Mouse (Mus musculus): ENCODE results near the gene Gatad1. TPM values are rescaled to one million over a fixed set of nuclear protein-coding genes. Genes with fewer than 3 reads are reported as not detected.
"Not testable (repeated sequence)": the region's sequence is repeated elsewhere in the genome, so short reads cannot be mapped to it uniquely, and the experiment has no call there.

Gene Gatad1
- polyA plus RNA-seq, 1 experiment from 2014 or later, result 85.8 TPM

DNA sequence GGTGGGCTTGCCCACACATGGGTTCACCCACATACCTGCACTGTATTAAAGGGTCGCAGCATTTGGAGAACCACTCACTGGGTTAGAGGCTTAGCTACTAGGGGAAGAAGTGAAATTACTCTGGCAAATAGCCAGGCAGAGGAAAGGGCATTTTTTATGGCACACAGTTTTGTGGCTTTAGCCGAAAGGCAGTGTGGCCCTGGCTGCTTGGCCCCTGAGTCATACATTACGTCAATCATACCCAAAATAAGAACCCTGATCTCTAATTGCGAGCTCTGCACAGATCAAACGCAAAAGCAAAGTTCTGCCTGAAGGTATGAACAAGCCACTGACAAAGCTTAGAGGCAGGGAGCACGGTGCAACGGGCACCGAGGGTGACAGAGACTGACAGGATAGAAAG, 31.3 kb upstream of the Gatad1 start:
- WGBS, result 74% methylated on average over 8 of the region's 8 CpGs
- 0 out of 2 replicates have a peak, but pooled peaks have one; percentile 23 for ATAC-seq (replicated peaks; ENCODE audit: low FRiP score, low read depth)

DNA sequence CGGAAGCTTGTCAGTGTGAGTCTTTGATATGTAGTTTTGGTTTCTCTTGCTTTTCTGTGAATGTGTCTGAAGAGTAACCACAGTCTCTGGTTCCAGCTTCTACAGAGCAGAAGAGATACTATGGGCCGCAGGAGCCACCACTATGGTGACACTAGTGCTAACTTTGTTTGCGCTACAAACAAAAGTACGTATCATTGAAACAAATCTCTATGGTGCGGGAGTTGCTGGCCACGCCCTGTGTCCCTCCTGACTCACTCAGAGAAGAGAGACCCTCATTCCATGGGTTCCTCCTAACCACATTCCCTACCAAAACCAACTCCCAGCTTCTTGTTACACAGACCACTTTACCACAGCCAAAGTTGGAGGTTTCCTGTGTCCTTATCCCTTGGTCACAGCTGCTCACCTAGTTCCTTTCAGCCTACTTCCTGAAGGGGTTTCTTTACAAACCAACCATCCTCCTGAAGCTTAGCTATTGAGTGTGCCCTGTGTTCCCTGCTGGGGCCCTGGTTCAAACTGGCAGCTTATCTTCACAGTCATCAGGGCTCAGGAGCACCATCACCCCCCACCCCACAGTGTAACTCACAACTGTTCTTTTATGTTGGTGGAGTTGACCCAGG, 13.1 kb upstream of the Gatad1 start:
- Histone ChIP-seq H3K4me1 (replicated peaks; ENCODE audit: insufficient read depth, low read length) (no peaks in the 10 kb centered on the region), H3K36me3 (ENCODE audit: insufficient read depth, low read length) (no peaks in the 10 kb centered on the region), H3K27me3 (ENCODE audit: insufficient read depth, low read length) (no peaks in the 10 kb centered on the region), H3K9ac (ENCODE audit: low read depth, low read length) (no peak overlapping the region), H3K4me2 (ENCODE audit: low read length) (no peak overlapping the region), H3K9me3 (replicated peaks; ENCODE audit: low read length) (no peaks in the 10 kb centered on the region), H3K4me3 (replicated peaks; ENCODE audit: low read depth, low read length) (no peak overlapping the region), H3K27ac (no peak overlapping the region)
- 88% methylated on average over 6 of the region's 6 CpGs for WGBS
- no peak for TF ChIP-seq CTCF (IDR thresholded peaks at IDR 0.05; ENCODE audit: low read depth)
- no peak for ATAC-seq (replicated peaks; ENCODE audit: low FRiP score, low read depth)
- DNase-seq (ENCODE audit: low spot score), result no peak

More for the DNA sequence above, 31.3 kb upstream of the Gatad1 start:
- TF ChIP-seq CTCF (IDR thresholded peaks at IDR 0.05; ENCODE audit: low read depth), result no peak
- Histone ChIP-seq H3K9ac (ENCODE audit: low read depth, low read length) (no peak overlapping the region), H3K27ac (no peak overlapping the region), H3K4me3 (replicated peaks; ENCODE audit: low read depth, low read length) (no peak overlapping the region), H3K27me3 (ENCODE audit: insufficient read depth, low read length) (no peaks in the 10 kb centered on the region), H3K4me1 (replicated peaks; ENCODE audit: insufficient read depth, low read length) (no peaks in the 10 kb centered on the region), H3K4me2 (ENCODE audit: low read length) (no peak overlapping the region), H3K36me3 (ENCODE audit: insufficient read depth, low read length) (peaks cover 22% of the 10 kb centered on the region), H3K9me3 (replicated peaks; ENCODE audit: low read length) (no peaks in the 10 kb centered on the region)
- no peak for DNase-seq (ENCODE audit: low spot score)

DNA sequence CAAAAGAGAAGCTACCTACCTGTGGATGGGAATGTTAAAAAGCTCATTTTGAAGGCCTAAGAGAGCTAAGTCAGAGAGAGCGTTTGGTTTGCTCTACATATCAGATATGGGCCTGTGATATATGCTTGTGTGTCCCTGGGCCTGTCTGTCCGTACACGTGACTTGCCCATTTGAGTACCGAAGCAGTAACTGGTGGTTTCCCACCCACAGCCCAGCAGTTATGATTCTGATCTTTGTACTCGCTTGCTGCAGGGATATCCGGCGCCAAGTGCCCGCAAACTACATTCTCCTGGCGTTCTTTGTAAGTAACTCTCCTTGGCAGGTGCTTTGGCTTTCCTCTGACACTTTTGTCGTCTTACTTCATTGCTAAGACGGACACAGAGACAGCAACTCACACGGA, 9.6 kb upstream of the Gatad1 start:
- no peak for DNase-seq (ENCODE audit: low spot score)
- Histone ChIP-seq H3K4me1 (replicated peaks; ENCODE audit: insufficient read depth, low read length) (no peaks in the 10 kb centered on the region), H3K4me3 (replicated peaks; ENCODE audit: low read depth, low read length) (no peak overlapping the region), H3K27ac (no peak overlapping the region), H3K4me2 (ENCODE audit: low read length) (no peak overlapping the region), H3K9ac (ENCODE audit: low read depth, low read length) (no peak overlapping the region), H3K9me3 (replicated peaks; ENCODE audit: low read length) (no peaks in the 10 kb centered on the region), H3K27me3 (ENCODE audit: insufficient read depth, low read length) (no peaks in the 10 kb centered on the region), H3K36me3 (ENCODE audit: insufficient read depth, low read length) (no peaks in the 10 kb centered on the region)
- 87% methylated on average over 12 of the region's 12 CpGs for WGBS
- ATAC-seq (replicated peaks; ENCODE audit: low FRiP score, low read depth), result no peak
- no peak for TF ChIP-seq CTCF (IDR thresholded peaks at IDR 0.05; ENCODE audit: low read depth)

DNA sequence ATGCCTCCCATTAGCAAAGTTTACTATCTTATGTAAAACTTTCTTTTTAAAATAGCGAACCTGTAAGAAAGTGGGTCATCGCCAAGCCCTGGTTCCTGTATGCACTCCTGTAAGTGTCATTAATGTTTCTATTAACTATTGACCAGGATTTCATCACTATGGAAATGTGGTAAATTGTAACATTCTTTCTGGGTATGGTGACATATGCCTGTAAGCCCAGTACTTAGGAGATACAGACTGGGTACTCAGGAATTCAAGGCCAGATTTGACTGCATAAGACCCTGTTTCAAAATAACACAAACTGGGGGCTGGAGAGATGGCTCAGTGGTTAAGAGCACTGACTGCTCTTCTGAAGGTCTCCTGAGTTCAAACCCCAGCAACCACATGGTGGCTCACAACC, 8.2 kb upstream of the Gatad1 start:
- Histone ChIP-seq H3K9ac (ENCODE audit: low read depth, low read length) (no peak overlapping the region), H3K27me3 (ENCODE audit: insufficient read depth, low read length) (no peaks in the 10 kb centered on the region), H3K4me3 (replicated peaks; ENCODE audit: low read depth, low read length) (no peak overlapping the region), H3K36me3 (ENCODE audit: insufficient read depth, low read length) (no peaks in the 10 kb centered on the region), H3K4me2 (ENCODE audit: low read length) (no peak overlapping the region), H3K9me3 (replicated peaks; ENCODE audit: low read length) (no peaks in the 10 kb centered on the region), H3K4me1 (replicated peaks; ENCODE audit: insufficient read depth, low read length) (no peaks in the 10 kb centered on the region), H3K27ac (no peak overlapping the region)
- DNase-seq (ENCODE audit: low spot score) (no peak), ATAC-seq (replicated peaks; ENCODE audit: low FRiP score, low read depth) (no peak)
- WGBS, result 89% methylated on average over 2 of the region's 2 CpGs
- TF ChIP-seq CTCF (IDR thresholded peaks at IDR 0.05; ENCODE audit: low read depth), result no peak

DNA sequence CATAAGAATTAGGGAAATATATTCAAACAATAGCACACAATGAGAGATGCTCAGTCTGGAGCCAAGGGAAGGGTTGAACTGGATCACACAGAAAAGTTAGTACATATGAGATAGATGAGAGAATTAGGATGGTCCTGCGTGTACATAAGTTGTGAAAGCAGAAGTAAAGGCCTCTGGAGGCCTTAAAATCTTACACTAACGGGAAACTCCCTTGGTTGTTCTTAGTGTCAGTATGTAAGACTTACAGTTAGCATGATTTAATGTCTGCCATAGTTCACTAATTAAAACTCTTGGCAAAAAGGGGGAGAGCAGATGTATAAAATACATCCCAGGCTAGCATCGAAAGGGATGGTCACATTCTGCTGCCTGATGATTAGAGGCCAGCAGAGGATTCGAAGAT, 3.2 kb downstream of the Gatad1 start:
- Histone ChIP-seq H3K9ac (ENCODE audit: low read depth, low read length) (no peak overlapping the region), H3K27me3 (ENCODE audit: insufficient read depth, low read length) (no peaks in the 10 kb centered on the region), H3K36me3 (ENCODE audit: insufficient read depth, low read length) (no peaks in the 10 kb centered on the region), H3K27ac (no peak overlapping the region), H3K4me1 (replicated peaks; ENCODE audit: insufficient read depth, low read length) (no peaks in the 10 kb centered on the region), H3K4me2 (ENCODE audit: low read length) (no peak overlapping the region), H3K4me3 (replicated peaks; ENCODE audit: low read depth, low read length) (no peak overlapping the region), H3K9me3 (replicated peaks; ENCODE audit: low read length) (no peaks in the 10 kb centered on the region)
- TF ChIP-seq CTCF (IDR thresholded peaks at IDR 0.05; ENCODE audit: low read depth), result no peak
- ATAC-seq (replicated peaks; ENCODE audit: low FRiP score, low read depth) (no peak), DNase-seq (ENCODE audit: low spot score) (no peak)
- 81% methylated on average over 4 of the region's 4 CpGs for WGBS

DNA sequence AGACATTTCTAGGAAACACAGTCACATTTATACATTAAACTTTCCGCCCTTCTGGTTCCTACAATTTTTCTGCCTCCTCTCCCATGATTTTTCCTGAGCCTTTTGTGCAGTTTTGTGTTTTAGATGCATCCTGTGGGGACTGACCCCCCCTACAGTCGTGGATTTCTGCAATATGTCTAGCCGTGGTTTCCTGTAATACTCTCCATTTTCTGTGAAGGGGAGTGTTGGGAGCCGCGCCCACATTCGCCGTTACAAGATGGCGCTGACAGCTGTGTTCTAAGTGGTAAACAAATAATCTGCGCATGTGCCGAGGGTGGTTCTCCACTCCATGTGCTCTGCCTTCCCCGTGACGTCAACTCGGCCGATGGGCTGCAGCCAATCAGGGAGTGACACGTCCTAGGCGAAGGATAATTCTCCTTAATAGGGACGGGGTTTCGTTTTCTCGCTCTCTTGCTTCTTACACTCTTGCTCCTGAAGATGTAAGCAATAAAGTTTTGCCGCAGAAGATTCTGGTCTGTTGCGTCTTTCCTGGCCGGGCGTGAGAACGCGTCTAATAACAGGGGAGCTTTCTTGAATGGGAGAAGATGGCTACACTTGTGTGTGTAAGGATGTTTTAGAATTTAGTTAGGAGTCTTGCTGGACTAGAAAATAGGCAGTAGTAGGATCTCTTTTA, 3.9 kb downstream of the Gatad1 start:
- H3K27ac ChIP-seq; H3K36me3 ChIP-seq (ENCODE audit: insufficient read depth, low read length); H3K9me3 ChIP-seq (replicated peaks; ENCODE audit: low read length); DNase-seq (ENCODE audit: low spot score); H3K27me3 ChIP-seq (ENCODE audit: insufficient read depth, low read length); H3K9ac ChIP-seq (ENCODE audit: low read depth, low read length); ATAC-seq (replicated peaks; ENCODE audit: low FRiP score, low read depth); H3K4me1 ChIP-seq (replicated peaks; ENCODE audit: insufficient read depth, low read length); H3K4me3 ChIP-seq (replicated peaks; ENCODE audit: low read depth, low read length); H3K4me2 ChIP-seq (ENCODE audit: low read length): not testable (repeated sequence)
- 94% methylated on average over 14 of the region's 25 CpGs for WGBS

Measured in kidney, postnatal 0 days (tissue).